Mouse (Mus musculus) myocyte (in vitro differentiated cells): ENCODE data around the gene Chl1. TPM values are rescaled to one million over a fixed set of nuclear protein-coding genes. Genes with fewer than 3 reads are reported as not detected.

Experiments used
- H3K27me3 ChIP-seq: one replicate; pipeline ENCODE4 v1.6.1; 2011; ENCODE audit not compliant: control insufficient read depth, insufficient read depth, insufficient read length
- H3K36me3 ChIP-seq: one replicate; pipeline ENCODE4 v1.6.1; 2011; ENCODE audit not compliant: control insufficient read depth, insufficient read depth
- H3K4me2 ChIP-seq: one replicate; pipeline ENCODE4 v1.6.1; 2011; ENCODE audit warnings: low read depth, control low read depth
- H3K4me3 ChIP-seq: one replicate; pipeline ENCODE4 v1.5.1; 2011; ENCODE audit warnings: mild to moderate bottlenecking, control low read depth, moderate library complexity
- H3K79me2 ChIP-seq: one replicate; pipeline ENCODE4 v1.6.1; 2011; ENCODE audit not compliant: control insufficient read depth, insufficient read depth
- H3ac ChIP-seq: one replicate; pipeline ENCODE4 v1.6.1; 2011; ENCODE audit not compliant: control insufficient read depth, insufficient read length
- CEBPB ChIP-seq: IDR thresholded peaks from 2 replicates; pipeline ENCODE4 v1.6.1; 2011; ENCODE audit warnings: mild to moderate bottlenecking, moderate library complexity; ENCODE audit not compliant: poor library complexity, insufficient read depth, severe bottlenecking
- E2F4 ChIP-seq: IDR thresholded peaks from one replicate; pipeline ENCODE4 v1.6.1; 2011; ENCODE audit warnings: mild to moderate bottlenecking, control low read depth, moderate library complexity; ENCODE audit not compliant: insufficient read depth
- MAX ChIP-seq: IDR thresholded peaks from one replicate; pipeline ENCODE4 v1.6.1; 2011; ENCODE audit warnings: low read depth, mild to moderate bottlenecking, control low read depth
- MYOD1 ChIP-seq, 3 experiments: IDR thresholded peaks; one replicate each; pipeline ENCODE4 v1.6.1; 2011; ENCODE audit warnings: control low read depth in 2 of 3, low read depth in 2 of 3, mild to moderate bottlenecking in 2 of 3, moderate library complexity in 1 of 3; ENCODE audit not compliant: insufficient read length in 2 of 3, control insufficient read depth in 1 of 3
- MYOG ChIP-seq, 3 experiments: IDR thresholded peaks; one replicate each; pipeline ENCODE4 v1.6.1; 2011; ENCODE audit warnings: control low read depth in 2 of 3, low read depth in 2 of 3, mild to moderate bottlenecking in 2 of 3; ENCODE audit not compliant: insufficient read length in 2 of 3, control insufficient read depth in 1 of 3, insufficient read depth in 1 of 3
- POLR2A ChIP-seq: IDR thresholded peaks from one replicate; pipeline ENCODE4 v1.6.1; 2011; ENCODE audit warnings: low read depth, mild to moderate bottlenecking, control low read depth, moderate library complexity; ENCODE audit not compliant: insufficient read length
- POLR2AphosphoS2 ChIP-seq: IDR thresholded peaks from one replicate; pipeline ENCODE4 v1.6.1; 2011; ENCODE audit warnings: low read depth, control low read depth; ENCODE audit not compliant: insufficient read length
- REST ChIP-seq: IDR thresholded peaks from one replicate; pipeline ENCODE4 v1.6.1; 2011; ENCODE audit warnings: mild to moderate bottlenecking, control low read depth, moderate library complexity; ENCODE audit not compliant: insufficient read depth, insufficient read length
- SRF ChIP-seq: IDR thresholded peaks from one replicate; pipeline ENCODE4 v1.6.1; 2011; ENCODE audit warnings: low read depth; ENCODE audit not compliant: control insufficient read depth, insufficient read length
- TCF12 ChIP-seq: IDR thresholded peaks from one replicate; pipeline ENCODE4 v1.6.1; 2011; ENCODE audit warnings: mild to moderate bottlenecking, control low read depth; ENCODE audit not compliant: poor library complexity, insufficient read depth, severe bottlenecking
- TCF3 ChIP-seq: IDR thresholded peaks from one replicate; pipeline ENCODE4 v1.6.1; 2011; ENCODE audit warnings: low read depth, control low read depth; ENCODE audit not compliant: insufficient read length
- USF1 ChIP-seq: IDR thresholded peaks from one replicate; pipeline ENCODE4 v1.6.1; 2011; ENCODE audit warnings: low read depth, mild to moderate bottlenecking, control low read depth, moderate library complexity
- polyA plus RNA-seq: library from polyadenylated mRNA; unstranded; fragments of >200 nt; fragmentation: generic; extraction: Trizol; gene quantifications from one replicate; pipeline ENCODE4 v1.2.1, GENCODE M21; 2012; ENCODE audit warnings: missing spikeins

The Chl1 gene
- polyA plus RNA-seq, 1 experiment, result not detected

- Histone ChIP-seq H3K27me3 (no peaks in the 10 kb centered on the region), H3K36me3 (no peaks in the 10 kb centered on the region)
- TF ChIP-seq E2F4, result no peak
Observed at GRCm38 (mm10) chr6:103699895-103700294, 189.5 kb downstream of the Chl1 start.

GRCm38 (mm10) chr6:103700336-103700735 lies 189.9 kb downstream of the Chl1 start:
- Histone ChIP-seq H3K36me3 (no peaks in the 10 kb centered on the region), H3K27me3 (no peaks in the 10 kb centered on the region), H3K4me2 (no peak overlapping the region), H3K79me2 (no peaks in the 10 kb centered on the region), H3ac (no peak overlapping the region), H3K4me3 (no peak overlapping the region)
- TF ChIP-seq TCF12 (no peak), REST (no peak), POLR2A (no peak), MYOD1 (IDR thresholded peaks at IDR 0.05; ENCODE audit: control insufficient read depth in 1 of 3, insufficient read length in 2 of 3, low read depth in 2 of 3) (no peak), E2F4 (no peak), SRF (no peak), USF1 (no peak), MAX (no peak), CEBPB (no peak), TCF3 (no peak), MYOG (IDR thresholded peaks at IDR 0.05; ENCODE audit: control insufficient read depth in 1 of 3, insufficient read depth in 1 of 3, insufficient read length in 2 of 3, low read depth in 2 of 3) (no peak), POLR2AphosphoS2 (no peak)

More at GRCm38 (mm10) chr6:103699895-103700294, 189.5 kb downstream of the Chl1 start:
- Histone ChIP-seq H3ac (no peak overlapping the region), H3K4me3 (no peak overlapping the region), H3K4me2 (no peak overlapping the region), H3K79me2 (no peaks in the 10 kb centered on the region)

- Histone ChIP-seq H3ac (no peak overlapping the region), H3K4me2 (no peak overlapping the region), H3K4me3 (no peak overlapping the region), H3K27me3 (no peaks in the 10 kb centered on the region), H3K36me3 (no peaks in the 10 kb centered on the region), H3K79me2 (no peaks in the 10 kb centered on the region)
- TF ChIP-seq MYOG (IDR thresholded peaks at IDR 0.05; ENCODE audit: control insufficient read depth in 1 of 3, insufficient read depth in 1 of 3, insufficient read length in 2 of 3, low read depth in 2 of 3) (no peak), USF1 (no peak), TCF12 (no peak), TCF3 (no peak), SRF (no peak), POLR2AphosphoS2 (no peak)
Observed at GRCm38 (mm10) chr6:103706366-103706765, 196.0 kb downstream of the Chl1 start.

GRCm38 (mm10) chr6:103739291-103739690 lies 228.9 kb downstream of the Chl1 start:
- no peak overlapping the region for H3ac ChIP-seq
- no peaks in the 10 kb centered on the region for H3K36me3 ChIP-seq
- TF ChIP-seq POLR2AphosphoS2 (no peak), TCF12 (no peak), CEBPB (no peak), MYOG (IDR thresholded peaks at IDR 0.05; ENCODE audit: control insufficient read depth in 1 of 3, insufficient read depth in 1 of 3, insufficient read length in 2 of 3, low read depth in 2 of 3) (no peak), E2F4 (no peak), POLR2A (no peak)
- H3K27me3 ChIP-seq, result no peaks in the 10 kb centered on the region
- no peak overlapping the region for H3K4me2 ChIP-seq
- no peak overlapping the region for H3K4me3 ChIP-seq
- H3K79me2 ChIP-seq, result no peaks in the 10 kb centered on the region

- H3K27me3 ChIP-seq, result no peaks in the 10 kb centered on the region
- H3K36me3 ChIP-seq, result no peaks in the 10 kb centered on the region
- TF ChIP-seq TCF12 (no peak), POLR2A (no peak), MYOG (IDR thresholded peaks at IDR 0.05; ENCODE audit: control insufficient read depth in 1 of 3, insufficient read depth in 1 of 3, insufficient read length in 2 of 3, low read depth in 2 of 3) (no peak), REST (no peak), MAX (no peak), POLR2AphosphoS2 (no peak), MYOD1 (IDR thresholded peaks at IDR 0.05; ENCODE audit: control insufficient read depth in 1 of 3, insufficient read length in 2 of 3, low read depth in 2 of 3) (no peak), USF1 (no peak), TCF3 (no peak), CEBPB (no peak), E2F4 (no peak), SRF (no peak)
- H3ac ChIP-seq, result no peak overlapping the region
- no peak overlapping the region for H3K4me3 ChIP-seq
- no peaks in the 10 kb centered on the region for H3K79me2 ChIP-seq
- H3K4me2 ChIP-seq, result no peak overlapping the region
Observed at GRCm38 (mm10) chr6:103742784-103743183, 232.4 kb downstream of the Chl1 start.
